Mouse (Mus musculus): ENCODE results near the gene Gpr27.

Gene Gpr27

GRCm38 (mm10) chr6:99692206-99692915, at the start of gene Gpr27:
TSS of gene Gpr27 (plus strand) at chr6:99692679.
- DNase-seq (ENCODE audit: low read depth, low spot score): peak; percentile 68

GRCm38 (mm10) chr6:99643439-99644199, 48.9 kb upstream of the Gpr27 start:
- no peak for DNase-seq (ENCODE audit: low read depth, low spot score)

GRCm38 (mm10) chr6:99644386-99644785, 48.1 kb upstream of the Gpr27 start:
- no peak for DNase-seq (ENCODE audit: low read depth, low spot score)

DNA sequence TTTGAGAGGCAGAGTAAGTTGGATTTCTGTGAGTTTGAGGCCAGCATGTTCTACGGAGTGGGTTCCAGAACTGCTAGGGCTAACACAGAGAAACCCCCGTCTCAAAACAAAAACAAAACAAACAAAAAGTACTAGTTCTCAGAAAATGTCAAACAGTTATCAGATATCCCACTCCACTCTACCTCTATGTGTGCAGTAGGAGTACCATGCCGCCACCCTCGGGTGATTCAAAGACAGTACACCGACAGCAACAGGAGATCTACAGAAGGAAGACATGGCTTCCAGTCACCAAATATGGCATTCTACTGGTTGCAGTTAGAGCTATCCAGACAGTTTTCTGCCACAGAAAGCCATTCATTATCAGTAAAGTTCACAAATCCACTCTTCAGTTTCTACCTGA, 47.6 kb upstream of the Gpr27 start:
- DNase-seq (ENCODE audit: low read depth, low spot score): peak; percentile 22

DNA sequence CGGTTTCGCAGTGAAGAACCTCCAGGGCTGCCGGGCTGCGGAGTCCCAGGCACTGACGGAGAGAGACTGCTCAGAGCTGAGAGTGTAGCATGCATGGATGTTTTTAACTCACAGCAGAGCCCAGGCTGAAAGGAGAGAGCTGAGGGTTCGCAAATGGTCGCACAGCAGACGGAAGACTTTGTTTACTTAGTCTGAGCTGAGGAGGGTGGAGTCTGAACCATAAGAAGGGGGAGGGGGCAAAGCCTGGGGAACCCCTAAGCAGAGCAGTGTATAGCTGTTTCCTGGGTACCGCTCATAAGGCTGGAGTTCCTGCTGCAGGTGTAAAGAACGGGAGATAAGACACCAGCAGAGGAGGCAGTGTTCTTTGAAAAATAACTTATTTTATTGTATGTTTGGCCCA, 46.1 kb upstream of the Gpr27 start:
- DNase-seq (ENCODE audit: low read depth, low spot score): no peak

- DNase-seq (ENCODE audit: low read depth, low spot score): no peak
Measured at GRCm38 (mm10) chr6:99649307-99649706, 43.2 kb upstream of the Gpr27 start.

DNA sequence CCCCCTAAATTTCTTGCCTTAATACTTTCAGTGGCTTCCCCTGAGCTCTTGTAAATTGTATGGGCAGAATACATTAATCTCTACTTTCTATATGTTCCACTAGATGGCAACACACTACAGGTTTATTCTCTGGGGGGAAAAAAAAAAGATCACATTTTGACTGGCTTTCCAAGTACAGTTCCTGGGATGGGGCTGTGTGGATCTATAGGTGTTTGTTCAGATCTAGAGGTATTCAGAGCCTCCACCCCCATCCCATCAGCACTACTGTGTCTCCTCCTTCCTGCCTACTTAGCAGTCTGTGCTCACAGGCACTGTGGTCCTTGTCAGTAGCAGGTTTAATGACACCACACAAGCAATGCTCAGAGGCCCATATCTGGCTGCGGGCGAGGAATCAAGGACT, 40.1 kb upstream of the Gpr27 start:
- DNase-seq (ENCODE audit: low read depth, low spot score): no peak

DNA sequence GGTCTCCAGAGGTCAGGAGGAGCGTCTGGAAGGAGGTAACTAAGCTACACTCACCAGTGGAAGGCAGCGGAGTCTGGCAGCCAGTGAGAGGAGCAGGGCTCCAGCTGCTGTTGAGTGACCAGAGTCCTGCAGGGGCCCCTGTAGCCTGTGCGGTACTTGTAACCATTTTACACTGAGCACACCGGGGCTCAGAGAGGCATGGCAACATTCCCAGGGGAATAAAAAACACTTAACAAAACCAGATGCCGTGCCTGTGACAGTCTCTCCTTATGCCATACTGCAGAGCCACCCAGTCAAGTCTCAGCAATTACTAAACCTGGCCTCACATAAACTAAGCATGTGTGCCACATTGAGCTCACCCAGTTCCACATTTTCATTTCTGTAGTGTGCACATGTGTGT, 38.1 kb upstream of the Gpr27 start:
- no peak for DNase-seq (ENCODE audit: low read depth, low spot score)

DNA sequence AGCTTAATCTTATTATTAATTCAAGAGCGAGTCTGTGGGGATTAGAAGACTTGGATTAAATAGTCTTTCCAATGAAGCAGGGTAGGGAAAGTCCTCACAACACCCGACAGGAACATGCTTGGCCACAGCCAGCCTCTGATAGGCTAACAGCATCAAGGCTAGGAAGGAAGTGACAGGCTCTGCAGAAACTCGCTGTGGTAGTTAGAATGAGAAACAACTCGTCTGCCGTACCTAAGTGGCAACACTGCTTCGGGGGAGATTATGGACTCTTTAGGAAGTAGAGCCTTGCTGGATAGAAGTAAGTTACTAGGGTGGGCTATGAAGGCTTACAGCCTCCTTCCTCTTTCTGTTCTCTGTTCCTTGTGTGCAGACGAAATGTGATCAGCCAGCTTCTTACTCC, 37.0 kb upstream of the Gpr27 start:
- no peak for DNase-seq (ENCODE audit: low read depth, low spot score)

DNA sequence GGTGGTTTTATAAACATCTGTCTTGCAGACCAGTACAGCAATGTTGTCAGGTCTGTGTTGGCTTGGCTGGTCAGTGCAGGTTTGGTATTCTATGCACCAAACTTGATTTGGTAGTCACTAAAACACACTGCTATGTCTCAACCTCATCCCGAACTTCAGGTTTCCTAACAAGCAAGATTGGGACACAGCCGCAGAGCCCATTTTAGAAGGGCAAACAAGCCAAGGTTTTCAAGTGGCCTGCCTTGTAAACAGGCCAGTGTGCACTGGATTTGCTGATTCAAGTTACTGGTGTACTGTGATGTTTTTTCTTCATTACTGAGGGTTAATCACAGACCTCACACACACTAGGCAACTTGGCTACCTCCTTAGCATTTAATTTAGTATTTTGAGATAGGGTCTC, 36.4 kb upstream of the Gpr27 start:
- no peak for DNase-seq (ENCODE audit: low read depth, low spot score)

- no peak for DNase-seq (ENCODE audit: low read depth, low spot score)
Measured at GRCm38 (mm10) chr6:99658586-99658985, 33.9 kb upstream of the Gpr27 start.

DNA sequence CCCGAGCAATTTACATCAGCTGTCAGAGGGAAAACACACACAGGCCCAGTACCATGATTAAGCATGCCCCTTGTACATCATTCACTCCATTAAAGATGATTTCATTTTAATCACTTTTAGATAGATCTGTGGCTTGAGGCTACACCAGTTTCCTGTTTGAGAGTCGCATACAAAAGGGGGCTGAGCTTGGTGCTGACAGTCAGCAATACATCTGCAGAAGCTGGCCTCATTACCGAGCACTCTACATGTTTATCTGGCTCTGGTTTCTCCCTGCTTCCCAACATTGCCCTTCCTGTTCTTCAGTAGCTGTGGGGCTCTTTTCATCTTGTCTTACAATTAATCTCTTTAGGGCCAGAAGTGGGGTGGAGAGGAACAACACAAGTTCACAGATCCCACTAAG, 32.0 kb upstream of the Gpr27 start:
- DNase-seq (ENCODE audit: low read depth, low spot score): no peak

GRCm38 (mm10) chr6:99663232-99663631, 29.2 kb upstream of the Gpr27 start:
- no peak for DNase-seq (ENCODE audit: low read depth, low spot score)

- DNase-seq (ENCODE audit: low read depth, low spot score): peak; percentile 17
Measured at GRCm38 (mm10) chr6:99665457-99666317, 26.8 kb upstream of the Gpr27 start.

- peak; percentile 25 for DNase-seq (ENCODE audit: low read depth, low spot score)
Measured at GRCm38 (mm10) chr6:99666318-99667171, 25.9 kb upstream of the Gpr27 start, which contains the start of the genes Eif4e3 and Gm20696. TSS of gene Eif4e3 (minus strand) at chr6:99666771. TSS of gene Gm20696 (minus strand) at chr6:99666797.

DNA sequence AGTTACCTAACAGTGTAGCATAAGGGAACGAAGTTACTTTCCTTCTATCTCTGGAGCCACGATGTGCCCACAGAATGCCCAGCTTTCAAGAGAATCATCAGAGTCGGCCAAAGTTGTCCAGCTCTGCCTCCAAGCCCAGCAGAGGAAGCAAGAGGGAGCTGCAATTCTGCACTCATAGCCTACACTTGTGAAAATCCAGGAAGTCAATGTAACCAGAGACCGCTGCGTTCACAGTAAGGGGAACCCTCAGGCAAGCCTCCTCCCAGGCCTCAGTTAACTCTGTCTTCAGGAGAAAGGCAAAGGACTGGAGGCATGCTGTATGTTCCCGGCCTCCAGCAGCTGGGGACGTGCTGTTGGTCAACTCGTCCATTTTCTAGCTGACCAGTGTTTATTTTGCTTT, 25.2 kb upstream of the Gpr27 start:
- DNase-seq (ENCODE audit: low read depth, low spot score): no peak

DNA sequence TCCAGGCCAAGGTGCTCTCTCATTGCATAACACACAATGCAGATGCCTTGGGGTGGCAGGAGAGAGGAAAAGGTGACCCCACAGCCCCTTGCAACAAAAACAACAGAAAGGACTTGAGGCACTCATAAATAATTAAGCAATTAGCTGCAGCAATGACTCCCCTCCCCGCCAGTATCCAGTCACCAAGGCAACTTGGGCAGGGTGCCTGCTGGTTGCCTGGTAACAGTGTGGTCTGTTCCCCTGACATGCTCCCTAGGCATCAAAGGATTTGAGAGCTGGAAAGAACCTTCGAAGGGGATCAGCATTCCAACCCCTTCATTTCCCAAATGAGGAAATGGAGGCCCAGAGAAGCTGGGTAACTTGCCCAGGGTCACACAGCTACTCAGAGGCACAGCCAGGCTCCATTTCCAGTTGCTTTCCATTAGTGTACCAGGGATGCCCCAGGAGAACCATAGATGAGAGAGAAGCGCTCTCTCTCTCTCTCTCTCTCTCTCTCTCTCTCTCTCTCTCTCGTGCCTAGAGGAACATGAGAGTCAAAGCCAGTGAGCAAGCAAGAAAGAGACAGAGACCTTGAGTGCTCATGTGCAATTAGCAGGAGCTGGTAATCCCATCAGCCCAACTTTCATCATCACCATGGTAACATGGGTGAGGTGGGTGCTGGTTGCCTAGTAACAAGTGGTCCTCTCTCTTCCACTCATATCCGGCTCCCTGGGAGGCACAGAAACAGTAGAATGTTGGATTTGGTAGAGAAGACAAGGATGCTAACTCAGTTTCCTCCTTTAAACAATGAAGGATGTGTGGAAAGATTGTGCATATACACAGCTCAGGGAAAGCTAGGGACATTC, 22.8 kb upstream of the Gpr27 start:
- peak; percentile 29 for DNase-seq (ENCODE audit: low read depth, low spot score)

GRCm38 (mm10) chr6:99670481-99671119, 21.9 kb upstream of the Gpr27 start:
- DNase-seq (ENCODE audit: low read depth, low spot score): peak; percentile 80

GRCm38 (mm10) chr6:99671768-99672167, 20.7 kb upstream of the Gpr27 start:
- no peak for DNase-seq (ENCODE audit: low read depth, low spot score)

GRCm38 (mm10) chr6:99674482-99674881, 18.0 kb upstream of the Gpr27 start:
- DNase-seq (ENCODE audit: low read depth, low spot score): no peak
